Mouse (Mus musculus): Measurements from ENCODE around the gene Pdzd3. TPM values are rescaled to one million over a fixed set of nuclear protein-coding genes. Genes with fewer than 3 reads are reported as not detected.
"Not testable (repeated sequence)": the region's sequence is repeated elsewhere in the genome, so short reads cannot be mapped to it uniquely, and the experiment has no call there.

Pdzd3 gene
- 1 to 10 TPM in 1 of 2 experiments, under 1 TPM in 1; 0.86 to 1.5 TPM for total RNA-seq (2021)
- long read RNA-seq, partial matches to known transcripts: 2 of 4 reads
- long read RNA-seq, other reads (novel, unspliced or antisense): 2 of 4 reads

- no peak for DNase-seq (ENCODE audit: low spot score in 2 of 2)
Measured at GRCm38 (mm10) chr9:44251314-44251713, at the start of gene Pdzd3. Gene Pdzd3, minus strand, starts transcription at chr9:44251471.

DNA sequence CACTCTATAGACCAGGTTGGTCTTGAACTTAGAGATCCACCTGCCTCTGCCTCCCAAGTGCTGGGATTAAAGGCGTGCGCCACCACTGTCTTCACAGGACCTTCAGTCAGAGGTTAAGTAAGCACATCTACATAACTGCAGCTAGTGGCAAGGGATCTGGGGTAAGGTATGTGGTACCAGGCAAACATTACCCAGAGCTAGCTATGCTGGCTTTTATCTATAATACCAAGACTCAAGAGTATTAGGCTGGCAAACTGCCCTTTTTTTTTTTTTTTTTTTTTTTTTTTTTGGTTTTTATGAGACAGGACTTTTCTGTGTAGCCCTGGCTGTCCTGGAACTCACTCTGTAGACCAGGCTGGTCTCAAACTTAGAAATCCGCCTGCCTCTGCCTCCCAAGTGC is 48.7 kb upstream of the Pdzd3 start:
- DNase-seq (ENCODE audit: low spot score in 2 of 2): not testable (repeated sequence)

- peak in 1 of 2 experiments; percentile 36 for DNase-seq (ENCODE audit: low spot score in 2 of 2)
Measured at GRCm38 (mm10) chr9:44292490-44292889, 41.2 kb upstream of the Pdzd3 start.

- no peak for DNase-seq (ENCODE audit: low spot score in 2 of 2)
Measured at GRCm38 (mm10) chr9:44288959-44289291, 37.7 kb upstream of the Pdzd3 start.

GRCm38 (mm10) chr9:44288076-44288958 is 37.0 kb upstream of the Pdzd3 start, which contains the start of gene Abcg4:
Gene Abcg4, minus strand, starts transcription at chr9:44288615.
- peak; percentile 61 to 62 for DNase-seq (ENCODE audit: low spot score in 2 of 2)

DNA sequence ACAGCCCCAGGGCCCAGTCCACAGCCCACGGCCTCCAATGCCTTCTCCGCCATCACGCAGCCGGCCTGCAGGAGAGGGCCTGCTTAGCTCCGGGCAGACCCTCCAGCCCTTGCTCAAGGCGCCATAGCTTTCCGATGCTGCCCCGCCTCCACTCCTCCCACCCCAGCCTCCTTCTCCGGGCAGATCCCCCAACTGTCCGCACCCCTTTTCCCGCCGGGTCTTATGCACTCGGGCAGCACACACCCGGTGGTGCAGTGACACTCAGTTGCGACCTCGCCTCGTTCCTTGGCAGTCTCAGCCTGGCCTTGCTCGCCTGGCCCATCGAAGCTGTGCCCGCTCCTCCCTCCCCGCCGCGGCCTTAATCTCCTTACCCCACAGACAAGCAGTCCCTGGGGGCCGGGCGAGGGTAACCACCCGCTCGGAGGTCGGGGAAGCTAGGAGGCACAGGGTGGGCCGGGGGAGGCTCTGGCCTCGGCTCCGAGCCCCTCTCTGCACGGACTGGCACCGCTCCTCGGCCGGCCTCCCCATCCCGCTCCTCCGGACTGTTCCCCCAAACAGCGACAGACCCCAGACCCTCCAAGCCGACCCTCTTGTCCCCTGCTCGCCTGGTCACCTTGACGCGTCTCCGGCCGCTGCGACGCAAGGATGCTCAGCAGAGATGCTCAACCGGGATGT is 36.3 kb upstream of the Pdzd3 start:
- DNase-seq (ENCODE audit: low spot score in 2 of 2): peak in 1 of 2 experiments; percentile 19

GRCm38 (mm10) chr9:44287003-44287400 is 35.7 kb upstream of the Pdzd3 start:
- peak in 1 of 2 experiments; percentile 22 for DNase-seq (ENCODE audit: low spot score in 2 of 2)

DNA sequence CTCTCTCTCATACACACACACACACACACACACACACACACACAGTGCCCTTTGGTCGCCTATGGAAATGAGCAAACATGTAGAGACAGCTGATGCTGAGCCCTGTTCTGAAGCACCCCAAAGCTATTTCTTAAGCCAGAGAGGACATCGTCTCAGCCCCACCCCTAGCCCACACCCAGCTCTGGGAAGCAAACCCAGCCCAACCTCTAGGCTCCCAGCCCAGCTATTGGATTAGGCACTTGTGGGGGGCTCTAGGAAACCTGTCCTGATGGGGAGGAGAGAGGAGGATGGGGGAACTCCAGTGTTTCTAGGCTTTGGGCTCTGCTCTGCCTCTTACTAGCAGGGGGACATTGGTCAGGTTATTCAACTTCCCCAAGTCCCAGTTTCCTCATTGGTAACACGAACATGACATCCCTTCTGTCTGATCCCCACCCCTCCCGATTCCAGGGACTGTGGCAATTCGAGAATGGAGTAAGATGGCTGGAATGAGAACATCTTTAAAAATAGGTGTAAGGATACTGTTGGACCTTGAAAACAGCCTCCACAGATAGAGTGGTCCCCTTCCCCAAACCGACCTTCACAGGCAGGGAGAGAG is 35.1 kb upstream of the Pdzd3 start:
- DNase-seq (ENCODE audit: low spot score in 2 of 2): no peak

- peak in 1 of 2 experiments; percentile 51 for DNase-seq (ENCODE audit: low spot score in 2 of 2)
Measured at GRCm38 (mm10) chr9:44283183-44283582, 31.9 kb upstream of the Pdzd3 start.

GRCm38 (mm10) chr9:44269973-44270372 is 18.7 kb upstream of the Pdzd3 start:
- no peak for DNase-seq (ENCODE audit: low spot score in 2 of 2)

- DNase-seq (ENCODE audit: low spot score in 2 of 2): peak in 1 of 2 experiments; percentile 30
Measured at GRCm38 (mm10) chr9:44269077-44269476, 17.8 kb upstream of the Pdzd3 start.

GRCm38 (mm10) chr9:44268432-44268831 is 17.2 kb upstream of the Pdzd3 start, which contains the start of gene Nlrx1:
Gene Nlrx1, minus strand, starts transcription at chr9:44268599.
- DNase-seq (ENCODE audit: low spot score in 2 of 2): no peak

- DNase-seq (ENCODE audit: low spot score in 2 of 2): peak; percentile 61 to 80
Measured at GRCm38 (mm10) chr9:44268027-44268360, 16.7 kb upstream of the Pdzd3 start.

DNA sequence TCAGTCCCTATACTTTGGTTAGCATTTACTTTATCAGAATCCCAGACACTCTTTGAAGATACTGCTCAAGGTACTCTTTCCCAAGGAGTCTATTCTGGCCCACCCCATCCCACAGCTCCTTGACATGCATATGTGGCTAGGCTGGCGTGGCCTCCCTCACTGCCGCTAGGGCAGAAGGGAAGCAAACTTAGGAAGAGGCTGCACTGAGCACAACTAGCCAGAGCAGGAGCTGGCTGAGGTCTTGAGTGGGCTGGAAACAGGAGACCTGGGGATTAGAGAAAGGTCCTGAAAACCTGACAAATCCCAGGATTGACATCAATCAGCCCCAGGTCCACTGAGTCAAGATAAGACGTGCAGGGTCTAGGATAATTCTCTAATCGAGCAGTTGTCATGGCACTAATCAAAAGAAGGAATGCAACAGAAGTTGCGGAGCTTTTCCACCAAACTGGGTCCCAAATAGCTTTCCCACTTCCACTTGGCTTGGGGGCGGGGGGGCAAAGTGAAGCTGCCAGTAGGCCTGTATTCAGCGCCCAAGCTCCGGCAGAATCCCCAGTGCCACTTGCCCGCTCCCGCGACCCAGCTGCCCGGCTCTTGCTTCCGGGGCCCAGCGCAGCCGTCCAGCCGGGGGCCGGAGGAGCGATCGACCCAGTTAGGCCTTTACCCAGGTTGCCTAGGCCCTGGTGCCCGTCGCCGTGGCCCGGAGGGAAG is 16.2 kb upstream of the Pdzd3 start:
- DNase-seq (ENCODE audit: low spot score in 2 of 2): peak in 1 of 2 experiments; percentile 24

- peak; percentile 45 to 68 for DNase-seq (ENCODE audit: low spot score in 2 of 2)
Measured at GRCm38 (mm10) chr9:44266478-44267226, 15.4 kb upstream of the Pdzd3 start.

DNA sequence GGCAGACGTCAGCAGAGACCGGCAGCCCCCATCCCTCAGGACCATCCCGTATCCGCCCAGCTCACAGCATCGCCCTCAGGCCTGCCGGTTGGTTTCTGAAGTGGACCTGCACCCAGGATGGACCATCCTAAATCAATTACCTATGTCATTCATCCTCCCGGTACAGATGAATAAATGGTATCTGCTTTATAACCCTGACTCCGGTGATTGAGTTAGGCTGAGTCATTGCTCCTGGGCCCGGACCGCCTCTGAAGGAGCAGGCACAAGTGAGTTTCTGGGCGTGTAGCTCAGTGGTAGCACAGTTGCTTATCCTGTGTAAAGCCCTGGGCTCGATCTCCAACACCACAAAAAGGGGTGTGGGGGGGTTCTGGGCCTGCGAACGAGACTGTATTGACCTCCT is 10.1 kb upstream of the Pdzd3 start:
- no peak for DNase-seq (ENCODE audit: low spot score in 2 of 2)

GRCm38 (mm10) chr9:44259014-44259413 is 7.7 kb upstream of the Pdzd3 start:
- no peak for DNase-seq (ENCODE audit: low spot score in 2 of 2)

GRCm38 (mm10) chr9:44256213-44256612 is 4.9 kb upstream of the Pdzd3 start:
- no peak for DNase-seq (ENCODE audit: low spot score in 2 of 2)

DNA sequence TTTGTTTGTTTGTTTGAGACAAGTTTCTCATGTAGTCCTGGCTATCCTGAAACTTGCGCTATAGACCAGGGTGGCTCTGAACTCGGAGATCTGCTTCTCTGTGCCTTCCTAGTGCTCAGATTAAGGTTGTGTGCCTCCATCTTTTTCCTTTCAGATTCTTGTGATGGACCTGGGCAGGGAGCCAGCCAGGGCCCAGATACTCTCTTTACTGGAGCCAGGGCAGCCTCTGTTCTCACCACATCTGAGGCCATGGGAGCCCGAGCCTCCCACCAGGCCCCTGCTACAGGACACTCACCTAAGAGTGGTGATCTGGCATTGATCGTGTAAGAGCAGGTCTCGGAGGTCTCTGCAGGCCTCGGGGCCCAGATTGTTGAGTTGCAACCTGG is 3.9 kb upstream of the Pdzd3 start:
- DNase-seq (ENCODE audit: low spot score in 2 of 2): no peak

- peak in 1 of 2 experiments; percentile 50 for DNase-seq (ENCODE audit: low spot score in 2 of 2)
Measured at GRCm38 (mm10) chr9:44254508-44255135, 3.4 kb upstream of the Pdzd3 start.

Data from layer of hippocampus, adult 18-20 months (tissue).